Mouse (Mus musculus): ENCODE data around the gene Gars. TPM values are rescaled to one million over a fixed set of nuclear protein-coding genes. Genes with fewer than 3 reads are reported as not detected.

Gene Gars
- polyA plus RNA-seq, 1 experiment from 2014 or later, result 206 TPM

DNA sequence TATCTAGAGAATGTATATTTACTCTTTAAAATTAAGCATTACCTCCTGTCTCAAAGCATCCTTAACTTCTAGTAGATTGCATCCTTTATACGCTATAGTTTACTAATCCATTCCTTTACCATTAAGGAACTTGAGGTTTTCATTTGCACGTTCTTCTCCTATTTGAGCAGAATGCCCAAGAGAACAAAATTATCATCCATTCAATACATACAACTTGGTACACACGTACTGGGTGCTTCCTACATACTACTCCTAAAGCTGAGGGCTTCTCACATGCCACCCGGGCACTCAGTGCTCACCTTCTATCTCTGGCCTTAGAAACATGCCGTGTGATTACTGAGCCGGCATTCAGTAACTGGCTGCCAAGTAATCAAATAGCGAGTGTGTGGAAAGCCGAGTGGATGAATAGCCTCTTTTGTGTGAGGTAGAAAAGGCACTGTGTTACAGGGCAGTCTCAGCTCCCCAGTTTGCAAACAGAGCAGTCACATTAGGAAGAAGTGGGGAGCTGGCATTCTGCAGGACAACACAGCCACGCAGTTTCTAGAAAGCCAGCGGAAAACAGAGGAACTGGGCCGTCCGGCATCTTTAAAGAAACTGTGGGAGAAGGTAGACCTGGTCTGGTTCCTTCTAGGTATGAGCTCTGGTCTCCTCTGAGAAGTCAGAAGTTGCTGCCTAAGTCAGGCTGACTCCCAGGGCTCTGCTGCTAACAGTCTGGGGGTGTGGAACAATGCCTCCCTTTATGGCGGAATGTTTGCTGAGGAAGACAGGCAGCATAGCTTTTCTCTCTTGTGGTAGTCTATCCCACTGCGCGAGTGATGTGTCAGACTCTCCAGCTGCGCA, 28.2 kb upstream of the Gars start:
- H3K4me2 ChIP-seq (replicated peaks), result peak overlapping the region; percentile 55
- H3K4me3 ChIP-seq, result no peak overlapping the region; the same call in 1 of the 2 replicates
- ATAC-seq (ENCODE audit: low FRiP score, low read depth), result peak; percentile 91
- peaks cover 7% of the 10 kb centered on the region; the same call in 1 of the 2 replicates for H3K9me3 ChIP-seq
- H3K27ac ChIP-seq, result peak overlapping the region; percentile 66; the same call in 1 of the 2 replicates
- WGBS, result 13% methylated on average over 16 of the region's 16 CpGs
- 0 out of 2 replicates have a peak overlapping the region, but pooled peaks have one; percentile 38 for H3K9ac ChIP-seq
- no peaks in the 10 kb centered on the region for H3K27me3 ChIP-seq (replicated peaks)
- no peaks in the 10 kb centered on the region for H3K36me3 ChIP-seq
- H3K4me1 ChIP-seq, result peaks cover 15% of the 10 kb centered on the region; the same call in 1 of the 2 replicates

DNA sequence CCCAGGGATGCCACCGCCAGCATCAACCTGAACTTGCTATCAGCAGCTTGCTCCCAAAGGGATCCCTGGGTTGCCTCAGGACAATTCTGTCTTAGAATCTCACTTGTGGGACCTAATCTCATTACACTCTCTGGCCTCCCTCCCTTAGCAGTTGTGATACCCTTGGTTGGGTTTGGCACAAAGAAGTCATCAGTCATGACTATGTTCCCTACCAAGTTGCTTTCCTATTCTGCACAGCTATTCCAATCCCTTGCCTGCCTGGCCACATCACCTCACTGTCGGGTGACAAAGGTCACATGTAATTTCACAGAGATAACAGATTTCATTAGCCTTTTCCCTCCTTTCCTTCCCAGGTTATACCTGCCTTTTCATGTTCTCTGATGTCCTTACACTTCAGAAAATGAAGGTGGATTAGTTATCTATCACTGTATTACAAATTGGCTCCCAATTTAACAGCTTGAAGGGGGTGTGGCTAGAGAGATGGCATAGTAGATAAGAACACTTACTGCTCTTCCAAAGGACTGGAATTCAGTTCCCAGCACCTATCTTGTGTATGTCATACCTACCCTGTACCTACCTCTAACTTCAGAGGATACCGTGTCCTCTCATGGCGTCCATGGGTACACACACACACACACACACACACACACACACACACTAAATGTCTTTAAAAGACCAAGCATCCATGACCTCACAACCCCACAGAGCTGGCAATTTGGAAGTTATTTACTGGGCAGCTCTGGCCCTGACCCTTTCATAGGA, 27.3 kb upstream of the Gars start:
- Histone ChIP-seq H3K4me2 (replicated peaks) (peak overlapping the region; percentile 55), H3K9ac (no peak overlapping the region), H3K4me1 (peaks cover 15% of the 10 kb centered on the region; the same call in 1 of the 2 replicates), H3K27me3 (replicated peaks) (no peaks in the 10 kb centered on the region), H3K36me3 (no peaks in the 10 kb centered on the region), H3K27ac (peak overlapping the region; percentile 66; the same call in 1 of the 2 replicates), H3K9me3 (peaks cover 8% of the 10 kb centered on the region; the same call in 1 of the 2 replicates), H3K4me3 (no peak overlapping the region)
- 81% methylated on average over 3 of the region's 4 CpGs for WGBS
- peak; percentile 57 for ATAC-seq (ENCODE audit: low FRiP score, low read depth)

DNA sequence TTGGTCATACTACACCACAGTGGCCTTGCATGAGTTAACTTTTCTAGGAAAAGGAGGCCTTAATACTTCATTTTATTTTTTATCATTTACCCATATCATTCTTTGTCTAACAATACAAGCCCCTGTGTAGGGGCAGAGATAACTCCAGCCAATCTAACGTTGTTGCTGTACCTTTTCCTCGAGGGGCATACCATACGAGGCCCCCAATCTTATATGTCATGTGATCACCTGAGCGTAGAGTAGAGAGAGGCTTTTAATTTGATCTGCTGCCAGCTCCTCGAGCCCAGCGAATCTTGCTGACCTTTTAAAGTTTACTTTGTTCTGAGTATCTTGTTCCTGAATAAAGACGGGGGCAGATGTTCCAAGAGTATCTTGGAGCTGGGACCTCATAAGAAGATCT, 25.3 kb upstream of the Gars start:
- H3K4me2 ChIP-seq (replicated peaks), result no peak overlapping the region
- WGBS, result 91% methylated on average over 7 of the region's 7 CpGs
- H3K36me3 ChIP-seq, result no peaks in the 10 kb centered on the region
- H3K9me3 ChIP-seq, result peaks cover 8% of the 10 kb centered on the region; the same call in 1 of the 2 replicates
- H3K4me1 ChIP-seq, result peaks cover 15% of the 10 kb centered on the region; the same call in 1 of the 2 replicates
- H3K27ac ChIP-seq, result no peak overlapping the region
- no peak overlapping the region for H3K4me3 ChIP-seq
- no peak for ATAC-seq (ENCODE audit: low FRiP score, low read depth)
- 0 out of 2 replicates have a peak, but pooled peaks cover 3% of the 10 kb centered on the region for H3K27me3 ChIP-seq (replicated peaks)
- no peak overlapping the region for H3K9ac ChIP-seq

DNA sequence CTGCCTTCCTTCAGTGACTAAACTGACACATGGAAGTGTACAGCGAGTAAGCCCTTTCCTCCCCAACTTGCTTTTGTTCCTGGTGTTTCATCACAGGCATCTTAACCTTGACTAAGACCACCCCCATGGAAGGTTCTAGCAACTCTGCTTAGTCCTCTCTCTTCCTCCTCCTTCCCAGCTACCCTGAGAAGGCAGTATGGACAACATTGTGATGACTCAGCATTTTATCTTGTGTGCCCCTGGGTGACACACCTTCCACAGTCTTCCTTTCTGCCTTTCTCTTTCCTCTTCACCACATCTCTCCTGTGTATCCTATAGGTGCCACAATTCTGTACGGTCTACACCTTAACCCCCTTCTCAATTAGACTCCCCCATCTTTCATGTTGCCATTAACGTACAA, 23.6 kb upstream of the Gars start:
- no peak overlapping the region for H3K27ac ChIP-seq
- H3K9ac ChIP-seq, result no peak overlapping the region
- no peak for ATAC-seq (ENCODE audit: low FRiP score, low read depth)
- H3K36me3 ChIP-seq, result no peaks in the 10 kb centered on the region
- WGBS, result 90% methylated on average over 3 of the region's 3 CpGs
- H3K9me3 ChIP-seq, result peaks cover 8% of the 10 kb centered on the region; the same call in 1 of the 2 replicates
- no peak overlapping the region for H3K4me2 ChIP-seq (replicated peaks)
- H3K4me1 ChIP-seq, result peaks cover 15% of the 10 kb centered on the region; the same call in 1 of the 2 replicates
- peaks cover 12% of the 10 kb centered on the region; the same call in 1 of the 2 replicates for H3K27me3 ChIP-seq (replicated peaks)
- no peak overlapping the region for H3K4me3 ChIP-seq

DNA sequence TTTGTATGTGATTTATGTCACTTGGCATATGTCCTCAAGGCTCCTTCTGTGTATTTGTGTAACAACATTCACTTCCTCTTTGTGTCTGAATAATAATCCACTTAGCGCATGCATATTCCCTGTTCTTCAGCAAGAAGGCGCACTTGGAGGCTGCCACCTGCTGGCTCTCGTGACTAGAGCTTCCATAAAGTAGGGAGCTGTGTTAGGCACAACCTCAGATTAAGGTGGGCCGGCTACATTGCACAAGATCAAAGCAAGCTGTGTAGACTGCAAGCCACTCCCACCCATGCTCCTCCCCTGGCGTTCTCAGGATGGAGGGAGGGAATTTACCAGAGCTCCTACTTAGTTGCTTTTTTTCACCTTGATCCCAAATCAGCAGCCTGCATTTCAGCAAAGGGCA, 21.6 kb upstream of the Gars start:
- H3K4me3 ChIP-seq, result no peak overlapping the region
- H3K4me2 ChIP-seq (replicated peaks), result no peak overlapping the region
- 0 out of 2 replicates have a peak, but pooled peaks have one; percentile 11 for ATAC-seq (ENCODE audit: low FRiP score, low read depth)
- peaks cover 8% of the 10 kb centered on the region; the same call in 1 of the 2 replicates for H3K9me3 ChIP-seq
- H3K4me1 ChIP-seq, result no peaks in the 10 kb centered on the region
- 21% methylated on average over 5 of the region's 5 CpGs for WGBS
- H3K9ac ChIP-seq, result 0 out of 2 replicates have a peak overlapping the region, but pooled peaks have one; percentile 8
- no peaks in the 10 kb centered on the region for H3K36me3 ChIP-seq
- no peak overlapping the region for H3K27ac ChIP-seq
- peaks cover 12% of the 10 kb centered on the region; the same call in 1 of the 2 replicates for H3K27me3 ChIP-seq (replicated peaks)

DNA sequence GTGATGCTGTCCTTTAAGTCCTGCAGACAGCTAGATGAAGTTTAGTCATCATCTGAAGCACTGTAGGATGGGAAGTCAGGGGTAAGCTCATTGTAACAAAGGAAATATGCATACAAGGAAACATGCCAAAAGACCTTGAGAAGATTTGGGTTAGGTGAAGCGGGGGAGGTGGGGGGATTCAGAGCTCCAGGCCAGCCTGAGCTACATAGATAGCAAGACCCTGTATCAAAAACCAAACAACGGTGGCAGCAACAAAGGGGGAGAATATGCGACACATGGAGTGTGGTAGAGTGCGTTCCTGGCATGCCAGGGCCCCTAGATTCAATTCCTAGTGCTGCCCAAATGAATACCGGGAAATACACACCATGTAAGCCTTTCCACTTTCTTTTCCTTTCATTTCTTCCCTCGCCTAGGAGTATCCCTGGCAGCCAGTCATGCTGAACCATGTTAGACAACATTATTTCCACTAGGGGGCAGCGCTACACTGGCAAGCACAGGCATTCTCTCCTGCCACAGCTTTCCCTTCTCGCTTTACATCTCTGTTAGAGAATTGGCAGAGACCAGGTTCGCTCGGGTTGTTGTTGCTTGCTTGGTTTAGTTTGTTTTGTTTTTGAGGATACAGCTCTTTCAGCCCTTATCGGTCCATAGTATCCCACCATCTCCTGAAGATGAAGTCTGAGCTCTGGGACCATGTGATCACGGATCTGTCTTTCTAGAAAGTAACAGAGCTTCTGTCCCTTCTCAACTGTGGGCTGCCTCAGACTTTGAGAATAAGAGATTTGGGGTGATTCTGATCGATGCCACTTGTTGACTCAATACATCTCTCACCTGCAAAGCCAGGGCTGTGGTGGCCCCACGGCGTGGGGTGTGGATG, 20.9 kb upstream of the Gars start:
- H3K27ac ChIP-seq, result no peak overlapping the region
- H3K36me3 ChIP-seq, result no peaks in the 10 kb centered on the region
- 0 out of 2 replicates have a peak overlapping the region, but pooled peaks have one; percentile 8 for H3K9ac ChIP-seq
- no peaks in the 10 kb centered on the region for H3K4me1 ChIP-seq
- peaks cover 8% of the 10 kb centered on the region; the same call in 1 of the 2 replicates for H3K9me3 ChIP-seq
- H3K4me3 ChIP-seq, result no peak overlapping the region
- no peak overlapping the region for H3K4me2 ChIP-seq (replicated peaks)
- peaks cover 12% of the 10 kb centered on the region; the same call in 1 of the 2 replicates for H3K27me3 ChIP-seq (replicated peaks)
- ATAC-seq (ENCODE audit: low FRiP score, low read depth), result peak; percentile 58; the same call in 1 of the 2 replicates
- 30% methylated on average over 15 of the region's 15 CpGs for WGBS

DNA sequence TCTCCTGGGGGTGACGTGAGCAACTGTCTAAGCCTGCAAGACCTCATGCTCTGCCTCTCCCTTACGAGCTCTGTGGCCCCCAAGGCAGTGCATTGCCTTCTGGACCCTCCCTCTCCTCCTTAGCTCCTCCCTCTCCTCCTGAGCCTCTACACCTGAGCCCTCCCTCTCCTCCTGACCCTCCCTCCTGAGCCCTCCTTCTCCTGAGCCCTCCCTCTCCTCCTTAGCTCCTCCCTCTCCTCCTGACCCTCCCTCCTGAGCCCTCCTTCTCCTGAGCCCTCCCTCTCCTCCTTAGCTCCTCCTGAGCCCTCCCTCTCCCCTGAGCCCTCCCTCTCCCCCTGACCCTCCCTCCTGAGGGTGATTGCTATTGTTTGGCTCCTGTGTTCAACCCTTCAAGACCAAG, 19.4 kb upstream of the Gars start:
- peaks cover 8% of the 10 kb centered on the region; the same call in 1 of the 2 replicates for H3K9me3 ChIP-seq
- ATAC-seq (ENCODE audit: low FRiP score, low read depth), result no peak
- H3K36me3 ChIP-seq, result no peaks in the 10 kb centered on the region
- H3K9ac ChIP-seq, result no peak overlapping the region
- H3K4me2 ChIP-seq (replicated peaks), result no peak overlapping the region
- H3K27me3 ChIP-seq (replicated peaks), result peaks cover 12% of the 10 kb centered on the region; the same call in 1 of the 2 replicates
- H3K4me1 ChIP-seq, result no peaks in the 10 kb centered on the region
- H3K4me3 ChIP-seq, result no peak overlapping the region
- 74% methylated on average over 2 of the region's 2 CpGs for WGBS
- H3K27ac ChIP-seq, result no peak overlapping the region

DNA sequence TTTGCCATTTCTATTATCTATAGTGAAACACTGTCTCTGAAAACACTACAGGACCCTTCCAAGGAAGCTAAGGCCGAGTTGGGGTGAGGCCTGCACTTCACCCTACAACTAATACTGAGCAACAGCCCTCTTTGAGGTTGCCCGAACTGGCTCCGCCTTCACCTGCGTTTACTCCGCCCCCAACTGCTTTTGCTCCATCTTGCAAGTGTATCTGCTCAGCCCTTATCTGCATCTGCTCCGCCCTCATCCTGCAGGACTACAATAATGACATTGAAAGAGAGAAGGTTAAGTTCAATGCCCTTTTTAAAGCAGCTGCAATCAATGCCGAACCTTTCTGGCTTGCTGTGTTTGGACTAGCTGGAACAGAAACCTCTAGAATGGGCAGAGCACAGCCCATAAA, 16.0 kb upstream of the Gars start:
- H3K4me2 ChIP-seq (replicated peaks), result no peak overlapping the region
- no peaks in the 10 kb centered on the region for H3K9me3 ChIP-seq
- no peak overlapping the region for H3K4me3 ChIP-seq
- no peaks in the 10 kb centered on the region for H3K4me1 ChIP-seq
- ATAC-seq (ENCODE audit: low FRiP score, low read depth), result no peak
- WGBS, result 88% methylated on average over 7 of the region's 7 CpGs
- H3K36me3 ChIP-seq, result no peaks in the 10 kb centered on the region
- H3K27ac ChIP-seq, result no peak overlapping the region
- H3K27me3 ChIP-seq (replicated peaks), result peaks cover 12% of the 10 kb centered on the region; the same call in 1 of the 2 replicates
- no peak overlapping the region for H3K9ac ChIP-seq

DNA sequence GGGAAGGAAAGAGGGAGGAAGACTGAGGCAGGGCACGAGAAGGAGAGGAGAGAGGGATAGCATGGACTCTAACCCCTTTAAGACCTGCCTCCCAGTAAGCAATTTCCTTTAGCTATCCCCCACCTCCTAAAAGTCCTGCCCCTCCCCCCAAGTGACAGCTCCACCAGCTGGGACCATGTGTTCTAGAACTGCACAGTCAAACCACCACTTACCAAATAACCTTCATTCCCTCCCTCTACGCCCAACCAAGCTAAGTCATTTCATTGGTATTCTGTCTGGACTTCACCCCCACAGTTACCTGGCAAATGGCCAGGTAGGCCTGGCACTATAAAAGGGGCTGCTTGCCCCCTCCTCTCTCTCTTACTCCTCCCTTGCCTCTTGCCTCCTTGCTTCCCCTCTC, 10.2 kb upstream of the Gars start:
- Histone ChIP-seq H3K9ac (no peak overlapping the region), H3K27me3 (replicated peaks) (no peaks in the 10 kb centered on the region), H3K36me3 (no peaks in the 10 kb centered on the region), H3K4me1 (no peaks in the 10 kb centered on the region), H3K9me3 (no peaks in the 10 kb centered on the region), H3K4me2 (replicated peaks) (no peak overlapping the region), H3K27ac (no peak overlapping the region), H3K4me3 (no peak overlapping the region)
- WGBS, result 80% methylated on average over 2 of the region's 2 CpGs
- no peak for ATAC-seq (ENCODE audit: low FRiP score, low read depth)

DNA sequence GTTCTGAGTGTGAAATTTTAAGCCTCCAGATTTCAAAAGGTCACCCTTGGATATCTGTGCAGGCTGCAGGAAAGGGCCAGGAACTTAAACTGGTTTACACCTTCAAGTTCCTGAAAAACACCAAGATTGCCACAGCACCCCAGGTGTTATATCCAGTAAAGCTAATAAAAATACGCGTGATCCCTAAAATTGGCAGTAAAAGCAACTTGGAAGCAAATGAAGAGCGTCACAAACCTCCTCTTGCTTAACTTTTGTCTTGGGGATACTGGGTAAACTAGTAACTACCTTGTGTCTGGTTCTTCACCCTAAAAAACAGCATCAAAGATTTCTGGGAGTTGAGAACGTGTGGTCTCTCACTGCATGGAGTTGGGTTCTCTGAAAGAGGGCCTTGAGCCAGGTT, 1.1 kb upstream of the Gars start:
- no peaks in the 10 kb centered on the region for H3K36me3 ChIP-seq
- H3K9me3 ChIP-seq, result no peaks in the 10 kb centered on the region
- H3K4me3 ChIP-seq, result no peak overlapping the region
- no peak overlapping the region for H3K4me2 ChIP-seq (replicated peaks)
- WGBS, result 92% methylated on average over 4 of the region's 4 CpGs
- no peak for ATAC-seq (ENCODE audit: low FRiP score, low read depth)
- H3K4me1 ChIP-seq, result 0 out of 2 replicates have a peak, but pooled peaks cover 8% of the 10 kb centered on the region
- H3K27ac ChIP-seq, result no peak overlapping the region
- H3K27me3 ChIP-seq (replicated peaks), result no peaks in the 10 kb centered on the region
- no peak overlapping the region for H3K9ac ChIP-seq
